Mouse (Mus musculus): ENCODE measurements around the gene Eln. TPM values are rescaled to one million over a fixed set of nuclear protein-coding genes. Genes with fewer than 3 reads are reported as not detected.

The Eln gene
- polyA plus RNA-seq, 1 experiment from 2014 or later: 86.7 TPM

- H3K9me3 ChIP-seq: no peaks in the 10 kb centered on the region; the same call in 1 of the 2 replicates
- H3K27me3 ChIP-seq (replicated peaks): no peaks in the 10 kb centered on the region
- ATAC-seq: no peak
- no peaks in the 10 kb centered on the region for H3K4me1 ChIP-seq (replicated peaks)
- no peak overlapping the region for H3K4me3 ChIP-seq (replicated peaks)
- no peaks in the 10 kb centered on the region for H3K36me3 ChIP-seq
- H3K27ac ChIP-seq: no peak overlapping the region
- no peak overlapping the region for H3K9ac ChIP-seq
- WGBS: 84% methylated on average over 9 of the region's 9 CpGs
- H3K4me2 ChIP-seq (replicated peaks): no peak overlapping the region
These were observed 16.2 kb upstream of the Eln start for GRCm38 (mm10) chr5:134763326-134763725.

DNA sequence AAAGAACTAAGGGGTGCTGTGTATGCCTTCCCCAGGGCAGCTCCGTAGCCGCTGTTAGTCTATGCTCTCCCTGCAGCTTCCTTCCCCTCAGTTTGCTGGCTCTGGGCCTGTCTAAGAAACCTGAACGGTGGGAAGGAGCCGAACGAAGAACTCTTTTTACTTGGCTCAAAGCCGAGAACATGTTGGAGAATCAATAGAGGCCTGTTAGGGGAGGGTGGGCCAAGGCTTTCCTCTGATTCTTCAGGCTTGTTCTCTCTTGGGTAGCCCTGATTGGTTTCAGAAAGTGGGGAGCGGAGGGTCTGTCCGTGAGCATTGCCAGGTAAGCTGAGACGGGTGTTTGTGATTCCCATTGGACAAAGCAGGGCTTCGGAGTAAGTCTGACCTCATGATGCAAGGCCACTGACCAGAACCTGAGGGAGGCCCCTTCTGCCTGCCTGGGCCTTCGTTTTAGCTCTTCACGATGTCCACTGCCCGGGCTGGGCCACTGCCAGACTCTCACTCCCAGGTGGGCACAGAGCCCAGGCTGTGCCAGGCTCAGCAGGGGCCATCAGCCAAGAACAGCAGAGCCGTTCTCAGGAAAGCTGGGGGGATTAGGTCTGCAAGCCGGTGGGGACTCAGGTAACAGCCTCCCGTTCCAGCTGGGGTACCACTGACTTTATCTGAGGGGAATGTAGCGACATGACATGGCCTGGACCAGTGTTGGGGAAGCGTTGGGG is 14.4 kb upstream of the Eln start:
- WGBS: 76% methylated on average over 18 of the region's 18 CpGs
- no peaks in the 10 kb centered on the region for H3K27me3 ChIP-seq (replicated peaks)
- no peaks in the 10 kb centered on the region; the same call in 1 of the 2 replicates for H3K9me3 ChIP-seq
- no peak for ATAC-seq
- H3K4me1 ChIP-seq (replicated peaks): no peaks in the 10 kb centered on the region
- H3K4me3 ChIP-seq (replicated peaks): no peak overlapping the region
- no peaks in the 10 kb centered on the region for H3K36me3 ChIP-seq
- no peak overlapping the region for H3K27ac ChIP-seq
- H3K4me2 ChIP-seq (replicated peaks): no peak overlapping the region
- H3K9ac ChIP-seq: no peak overlapping the region

GRCm38 (mm10) chr5:134756031-134756430 is 8.9 kb upstream of the Eln start:
- WGBS: 41% methylated on average over 13 of the region's 13 CpGs
- ATAC-seq: no peak

DNA sequence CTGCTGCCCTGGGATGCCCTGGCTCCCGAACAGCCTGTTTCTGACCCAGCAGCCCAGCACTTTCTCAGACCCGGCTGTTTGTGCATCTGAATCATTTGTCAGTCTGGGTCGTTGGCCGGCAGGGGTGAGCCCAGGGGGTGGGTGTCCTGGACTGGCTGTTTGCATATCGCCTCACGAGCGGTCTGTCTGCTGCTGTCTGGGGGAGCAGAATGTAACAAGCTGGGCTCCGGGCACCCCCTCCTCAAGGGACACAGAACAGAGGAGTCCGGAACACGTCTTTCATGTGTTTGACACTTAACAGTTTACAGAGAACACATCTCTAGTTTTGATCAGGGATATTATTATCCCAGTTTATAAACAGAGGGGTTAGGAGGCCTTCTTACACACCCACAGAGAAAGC is 7.0 kb upstream of the Eln start:
- H3K27me3 ChIP-seq (replicated peaks): no peaks in the 10 kb centered on the region
- H3K4me1 ChIP-seq (replicated peaks): 0 out of 2 replicates have a peak, but pooled peaks cover 2% of the 10 kb centered on the region
- no peak overlapping the region for H3K4me2 ChIP-seq (replicated peaks)
- no peak overlapping the region for H3K9ac ChIP-seq
- WGBS: 33% methylated on average over 10 of the region's 10 CpGs
- no peaks in the 10 kb centered on the region for H3K9me3 ChIP-seq
- H3K36me3 ChIP-seq: no peaks in the 10 kb centered on the region
- H3K27ac ChIP-seq: no peak overlapping the region
- H3K4me3 ChIP-seq (replicated peaks): no peak overlapping the region
- no peak for ATAC-seq

More at GRCm38 (mm10) chr5:134756031-134756430, 8.9 kb upstream of the Eln start:
- H3K4me2 ChIP-seq (replicated peaks): no peak overlapping the region
- H3K36me3 ChIP-seq: no peaks in the 10 kb centered on the region
- H3K9me3 ChIP-seq: no peaks in the 10 kb centered on the region
- H3K9ac ChIP-seq: no peak overlapping the region
- H3K27me3 ChIP-seq (replicated peaks): no peaks in the 10 kb centered on the region
- H3K27ac ChIP-seq: no peak overlapping the region
- 0 out of 2 replicates have a peak, but pooled peaks cover 2% of the 10 kb centered on the region for H3K4me1 ChIP-seq (replicated peaks)
- no peak overlapping the region for H3K4me3 ChIP-seq (replicated peaks)

DNA sequence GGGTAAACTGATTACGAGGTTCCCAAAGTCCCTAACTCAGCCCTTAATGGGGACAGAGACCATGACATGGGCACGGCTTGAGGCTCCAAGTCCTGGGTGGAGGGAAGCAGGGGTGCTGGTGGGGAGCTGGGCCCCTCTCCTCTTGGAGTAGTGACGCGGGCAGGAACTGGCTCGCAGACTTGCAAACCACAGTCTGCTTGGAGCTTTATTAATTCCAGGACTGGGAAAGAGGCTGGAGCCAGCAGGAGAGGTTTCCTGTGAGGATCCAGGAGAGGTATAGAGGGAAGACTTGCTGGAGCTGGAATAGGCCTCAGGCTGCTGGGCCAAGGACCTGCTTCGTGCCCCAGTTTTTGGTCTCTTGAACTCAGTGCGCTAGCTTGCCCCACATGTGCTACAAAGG is 3.3 kb upstream of the Eln start:
- Histone ChIP-seq H3K4me2 (replicated peaks) (no peak overlapping the region), H3K4me3 (replicated peaks) (no peak overlapping the region), H3K9ac (no peak overlapping the region), H3K27ac (no peak overlapping the region), H3K9me3 (no peaks in the 10 kb centered on the region), H3K27me3 (replicated peaks) (no peaks in the 10 kb centered on the region), H3K36me3 (no peaks in the 10 kb centered on the region), H3K4me1 (replicated peaks) (peaks cover 12% of the 10 kb centered on the region)
- ATAC-seq: no peak
- WGBS: 87% methylated on average over 7 of the region's 7 CpGs

- H3K9ac ChIP-seq: 0 out of 2 replicates have a peak overlapping the region, but pooled peaks have one; percentile 13
- H3K4me1 ChIP-seq (replicated peaks): peaks cover 21% of the 10 kb centered on the region
- H3K36me3 ChIP-seq: no peaks in the 10 kb centered on the region
- H3K4me2 ChIP-seq (replicated peaks): peak overlapping the region; percentile 64
- no peaks in the 10 kb centered on the region for H3K9me3 ChIP-seq
- H3K4me3 ChIP-seq (replicated peaks): peak overlapping the region; percentile 40; the same call in 1 of the 2 replicates
- H3K27me3 ChIP-seq (replicated peaks): no peaks in the 10 kb centered on the region
- H3K27ac ChIP-seq: peak overlapping the region; percentile 74
- 53% methylated on average over 6 of the region's 6 CpGs for WGBS
- peak; percentile 15; the same call in 1 of the 2 replicates for ATAC-seq
These were observed 960 bp upstream of the Eln start for GRCm38 (mm10) chr5:134747947-134748618.

DNA sequence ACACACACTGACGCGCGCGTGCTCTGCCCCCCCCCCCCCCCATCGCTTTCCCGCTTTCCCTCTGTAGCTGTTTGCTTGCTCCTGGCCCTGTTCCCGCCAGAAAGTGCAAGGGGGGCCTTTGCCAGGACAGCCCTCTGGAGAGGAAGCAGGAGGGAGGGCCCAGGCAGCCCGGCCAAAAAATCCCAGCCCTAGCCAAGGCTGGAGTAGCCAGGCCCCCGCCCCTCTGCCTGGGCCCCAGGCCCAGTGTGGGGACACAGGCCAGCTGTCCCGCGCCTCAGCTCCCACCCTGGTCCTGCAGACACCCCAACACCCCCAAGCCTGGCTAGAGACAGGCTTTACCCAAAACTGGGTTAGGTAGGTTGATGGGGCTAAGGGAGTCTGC is 380 bp upstream of the Eln start:
- no peaks in the 10 kb centered on the region for H3K27me3 ChIP-seq (replicated peaks)
- peak overlapping the region; percentile 40 for H3K4me3 ChIP-seq (replicated peaks)
- 0 out of 2 replicates have a peak overlapping the region, but pooled peaks have one; percentile 13 for H3K9ac ChIP-seq
- H3K9me3 ChIP-seq: no peaks in the 10 kb centered on the region
- peaks cover 25% of the 10 kb centered on the region for H3K4me1 ChIP-seq (replicated peaks)
- peak; percentile 77 for ATAC-seq
- peak overlapping the region; percentile 64 for H3K4me2 ChIP-seq (replicated peaks)
- H3K27ac ChIP-seq: peak overlapping the region; percentile 74
- H3K36me3 ChIP-seq: no peaks in the 10 kb centered on the region
- WGBS: 18% methylated on average over 4 of the region's 11 CpGs

- 55% methylated on average over 10 of the region's 10 CpGs for WGBS
- no peaks in the 10 kb centered on the region for H3K36me3 ChIP-seq
- H3K27me3 ChIP-seq (replicated peaks): no peaks in the 10 kb centered on the region
- ATAC-seq: no peak
- H3K4me3 ChIP-seq (replicated peaks): peak overlapping the region; percentile 40; the same call in 1 of the 2 replicates
- H3K9me3 ChIP-seq: no peaks in the 10 kb centered on the region
- H3K27ac ChIP-seq: no peak overlapping the region
- no peak overlapping the region for H3K9ac ChIP-seq
- peaks cover 28% of the 10 kb centered on the region for H3K4me1 ChIP-seq (replicated peaks)
- peak overlapping the region; percentile 64 for H3K4me2 ChIP-seq (replicated peaks)
These were observed 922 bp downstream of the Eln start for GRCm38 (mm10) chr5:134746201-134746600.

GRCm38 (mm10) chr5:134745801-134746200 is 1.3 kb downstream of the Eln start:
- Histone ChIP-seq H3K4me3 (replicated peaks) (no peak overlapping the region), H3K36me3 (no peaks in the 10 kb centered on the region), H3K9ac (no peak overlapping the region), H3K27me3 (replicated peaks) (no peaks in the 10 kb centered on the region), H3K27ac (no peak overlapping the region), H3K4me1 (replicated peaks) (peaks cover 32% of the 10 kb centered on the region), H3K4me2 (replicated peaks) (peak overlapping the region; percentile 64; the same call in 1 of the 2 replicates), H3K9me3 (no peaks in the 10 kb centered on the region)
- ATAC-seq: no peak
- WGBS: 78% methylated on average over 3 of the region's 3 CpGs

DNA sequence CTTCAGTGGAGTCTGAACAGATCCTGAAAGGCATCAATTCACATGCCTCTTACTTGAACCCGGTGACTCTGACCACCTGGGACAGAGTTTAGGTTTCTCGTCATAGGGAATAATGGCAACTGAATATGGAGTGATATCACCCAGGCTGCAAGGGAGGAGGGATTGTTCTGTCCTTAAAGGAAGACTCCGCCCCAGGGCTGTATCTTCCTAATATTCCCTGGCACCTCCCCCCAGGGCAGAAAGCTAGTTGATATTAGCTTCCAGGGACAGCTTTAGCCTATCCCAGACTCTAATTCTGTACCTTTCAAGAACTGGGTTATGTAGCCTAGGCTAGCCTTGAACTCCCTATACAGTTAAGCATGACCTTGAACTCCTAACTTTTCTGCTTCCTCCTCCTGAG is 2.1 kb downstream of the Eln start:
- Histone ChIP-seq H3K4me1 (replicated peaks) (peaks cover 35% of the 10 kb centered on the region), H3K4me2 (replicated peaks) (no peak overlapping the region), H3K27ac (no peak overlapping the region), H3K27me3 (replicated peaks) (no peaks in the 10 kb centered on the region), H3K9ac (no peak overlapping the region), H3K4me3 (replicated peaks) (no peak overlapping the region), H3K36me3 (no peaks in the 10 kb centered on the region), H3K9me3 (no peaks in the 10 kb centered on the region)
- no peak for ATAC-seq
- 89% methylated on average over 3 of the region's 3 CpGs for WGBS

- ATAC-seq: peak; percentile 21; the same call in 1 of the 2 replicates
- WGBS: 48% methylated on average over 12 of the region's 12 CpGs
- Histone ChIP-seq H3K36me3 (no peaks in the 10 kb centered on the region), H3K9ac (peak overlapping the region; percentile 10; the same call in 1 of the 2 replicates), H3K9me3 (no peaks in the 10 kb centered on the region), H3K4me1 (replicated peaks) (peaks cover 35% of the 10 kb centered on the region), H3K4me3 (replicated peaks) (no peak overlapping the region), H3K4me2 (replicated peaks) (peak overlapping the region; percentile 18; the same call in 1 of the 2 replicates), H3K27ac (peak overlapping the region; percentile 55), H3K27me3 (replicated peaks) (no peaks in the 10 kb centered on the region)
These were observed 3.1 kb downstream of the Eln start for GRCm38 (mm10) chr5:134743991-134744390.

GRCm38 (mm10) chr5:134742221-134742795 is 4.8 kb downstream of the Eln start:
- Histone ChIP-seq H3K9me3 (no peaks in the 10 kb centered on the region), H3K4me2 (replicated peaks) (peak overlapping the region; percentile 18), H3K4me1 (replicated peaks) (peaks cover 27% of the 10 kb centered on the region), H3K27ac (peak overlapping the region; percentile 51), H3K27me3 (replicated peaks) (no peaks in the 10 kb centered on the region), H3K4me3 (replicated peaks) (0 out of 2 replicates have a peak overlapping the region, but pooled peaks have one; percentile 0), H3K9ac (no peak overlapping the region), H3K36me3 (no peaks in the 10 kb centered on the region)
- 13% methylated on average over 19 of the region's 19 CpGs for WGBS
- peak; percentile 47 for ATAC-seq

All from intestine, embryonic 15.5 days (tissue).